Mouse (Mus musculus): Measurements from ENCODE around the gene Atg2b.
A peak's percentile ranks its signal among the peaks of the same experiment; 100 is the strongest.

The Atg2b gene

GRCm38 (mm10) chr12:105685001-105685691 lies at the start of gene Atg2b:
TSS of gene Atg2b (minus strand) at chr12:105685211.
- DNase-seq: peak; percentile 97

- DNase-seq: no peak
Observed at GRCm38 (mm10) chr12:105733370-105734159, 48.6 kb upstream of the Atg2b start.

- no peak for DNase-seq
Observed at GRCm38 (mm10) chr12:105730851-105731460, 45.9 kb upstream of the Atg2b start.

GRCm38 (mm10) chr12:105727964-105728363 lies 43.0 kb upstream of the Atg2b start:
- DNase-seq: peak; percentile 45

GRCm38 (mm10) chr12:105727268-105727667 lies 42.3 kb upstream of the Atg2b start:
- DNase-seq: no peak

GRCm38 (mm10) chr12:105725736-105726135 lies 40.7 kb upstream of the Atg2b start:
- no peak for DNase-seq

- DNase-seq: no peak
Observed at GRCm38 (mm10) chr12:105724616-105725015, 39.6 kb upstream of the Atg2b start.

- DNase-seq: peak; percentile 58
Observed at GRCm38 (mm10) chr12:105722657-105723056, 37.6 kb upstream of the Atg2b start.

GRCm38 (mm10) chr12:105721452-105722132 lies 36.6 kb upstream of the Atg2b start:
- no peak for DNase-seq

- DNase-seq: no peak
Observed at GRCm38 (mm10) chr12:105720196-105720595, 35.2 kb upstream of the Atg2b start.

GRCm38 (mm10) chr12:105718616-105719015 lies 33.6 kb upstream of the Atg2b start:
- peak; percentile 31 for DNase-seq

- DNase-seq: peak; percentile 85
Observed at GRCm38 (mm10) chr12:105705799-105706487, 20.9 kb upstream of the Atg2b start, which contains the start of gene Ak7. TSS of gene Ak7 (plus strand) at chr12:105705976.

- no peak for DNase-seq
Observed at GRCm38 (mm10) chr12:105700433-105700832, 15.4 kb upstream of the Atg2b start.

- no peak for DNase-seq
Observed at GRCm38 (mm10) chr12:105697104-105697780, 12.2 kb upstream of the Atg2b start.

GRCm38 (mm10) chr12:105695848-105696247 lies 10.8 kb upstream of the Atg2b start:
- DNase-seq: no peak

- DNase-seq: no peak
Observed at GRCm38 (mm10) chr12:105694021-105694420, 9.0 kb upstream of the Atg2b start.

- DNase-seq: no peak
Observed at GRCm38 (mm10) chr12:105689435-105689834, 4.4 kb upstream of the Atg2b start.

GRCm38 (mm10) chr12:105688546-105688945 lies 3.5 kb upstream of the Atg2b start:
- DNase-seq: peak; percentile 12

- DNase-seq: no peak
Observed at GRCm38 (mm10) chr12:105687416-105687815, 2.4 kb upstream of the Atg2b start.

GRCm38 (mm10) chr12:105686791-105687190 lies 1.8 kb upstream of the Atg2b start:
- DNase-seq: peak; percentile 5

All from lung, postnatal 36 days (tissue).